Mouse (Mus musculus): ENCODE data around the gene Swi5.

- TF ChIP-seq CTCF (IDR thresholded peaks at IDR 0.05; ENCODE audit: extremely low read depth, insufficient read length, insufficient replicate concordance, low read depth, low read length), result no peak
- no peak for TF ChIP-seq POLR2A (IDR thresholded peaks at IDR 0.05; ENCODE audit: low read depth, low read length)
Measured at GRCm38 (mm10) chr2:32294348-32294747, 6.5 kb upstream of the Swi5 start.

Data from small intestine, adult 2 months (tissue).